Mouse (Mus musculus): ENCODE data around the gene Btbd3.

DNA sequence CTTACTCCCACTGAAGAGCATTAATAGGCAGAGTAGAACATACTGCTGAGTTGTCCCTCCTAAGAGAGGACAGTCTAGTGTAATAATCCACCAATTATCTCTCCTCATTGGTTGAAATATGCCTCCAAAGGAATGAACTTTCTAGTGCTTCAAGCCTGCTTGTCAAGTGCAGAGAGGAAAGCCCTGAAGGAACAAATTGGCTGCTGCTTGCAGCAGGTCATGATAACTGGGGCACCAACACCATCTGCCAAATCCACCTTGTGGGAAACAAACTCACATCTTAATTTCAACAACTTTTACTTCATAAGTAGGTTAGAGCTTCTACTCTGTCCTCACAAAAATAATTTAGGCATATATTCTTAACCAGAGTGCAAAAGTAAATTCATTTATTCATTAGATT, 122.5 kb downstream of the Btbd3 start:
- TF ChIP-seq CTCF (IDR thresholded peaks at IDR 0.05; ENCODE audit: low read depth, low read length) (no peak), POLR2A (IDR thresholded peaks at IDR 0.05; ENCODE audit: borderline replicate concordance, low read depth, low read length) (no peak)

Measured in bone marrow macrophage, adult 2 months (primary cell).